Mouse (Mus musculus) ES-Bruce4 (cell line): ENCODE measurements around the gene Glp1r.

Experiments
- CTCF ChIP-seq: IDR thresholded peaks from one replicate; pipeline ENCODE4 v1.8.1; 2011; ENCODE audit warnings: low read depth, low read length
- EP300 ChIP-seq: IDR thresholded peaks from 2 replicates; pipeline ENCODE4 v1.6.1; 2011; ENCODE audit warnings: low read depth, low read length; ENCODE audit not compliant: insufficient read depth
- POLR2A ChIP-seq: IDR thresholded peaks from one replicate; pipeline ENCODE4 v1.8.1; 2011; ENCODE audit warnings: low read length; ENCODE audit not compliant: insufficient read depth

DNA sequence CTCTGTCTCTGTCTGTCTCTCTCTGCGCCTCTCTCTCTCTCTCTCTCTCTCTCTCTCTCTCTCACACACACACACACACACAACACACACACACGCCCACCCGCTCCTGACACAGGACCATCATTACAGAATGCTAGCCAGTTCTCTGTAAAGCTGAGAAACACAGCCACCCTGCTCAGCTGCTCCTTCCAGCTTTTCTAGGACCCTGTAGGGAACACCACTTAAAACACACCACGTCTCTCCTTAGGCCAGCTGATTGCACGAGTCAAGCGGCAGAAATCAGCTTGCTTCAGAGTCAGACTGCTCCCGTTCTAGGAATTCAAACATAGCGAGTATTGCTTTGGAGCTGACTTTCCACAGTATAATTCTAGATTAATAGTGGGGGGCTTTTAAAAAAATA lies 35.3 kb upstream of the Glp1r start:
- TF ChIP-seq EP300 = no peak
- no peak for TF ChIP-seq POLR2A
- TF ChIP-seq CTCF = no peak
